Mouse (Mus musculus) bone marrow macrophage, adult 2 months (primary cell): Measurements from ENCODE around the gene Sec14l4.

Experiments
- CTCF ChIP-seq: IDR thresholded peaks from 2 replicates; pipeline ENCODE4 v1.5.1; 2012; ENCODE audit warnings: low read depth, mild to moderate bottlenecking, low read length, moderate library complexity
- POLR2A ChIP-seq: IDR thresholded peaks from 2 replicates; pipeline ENCODE4 v1.6.1; 2012; ENCODE audit warnings: mild to moderate bottlenecking, low read depth, low read length, borderline replicate concordance

DNA sequence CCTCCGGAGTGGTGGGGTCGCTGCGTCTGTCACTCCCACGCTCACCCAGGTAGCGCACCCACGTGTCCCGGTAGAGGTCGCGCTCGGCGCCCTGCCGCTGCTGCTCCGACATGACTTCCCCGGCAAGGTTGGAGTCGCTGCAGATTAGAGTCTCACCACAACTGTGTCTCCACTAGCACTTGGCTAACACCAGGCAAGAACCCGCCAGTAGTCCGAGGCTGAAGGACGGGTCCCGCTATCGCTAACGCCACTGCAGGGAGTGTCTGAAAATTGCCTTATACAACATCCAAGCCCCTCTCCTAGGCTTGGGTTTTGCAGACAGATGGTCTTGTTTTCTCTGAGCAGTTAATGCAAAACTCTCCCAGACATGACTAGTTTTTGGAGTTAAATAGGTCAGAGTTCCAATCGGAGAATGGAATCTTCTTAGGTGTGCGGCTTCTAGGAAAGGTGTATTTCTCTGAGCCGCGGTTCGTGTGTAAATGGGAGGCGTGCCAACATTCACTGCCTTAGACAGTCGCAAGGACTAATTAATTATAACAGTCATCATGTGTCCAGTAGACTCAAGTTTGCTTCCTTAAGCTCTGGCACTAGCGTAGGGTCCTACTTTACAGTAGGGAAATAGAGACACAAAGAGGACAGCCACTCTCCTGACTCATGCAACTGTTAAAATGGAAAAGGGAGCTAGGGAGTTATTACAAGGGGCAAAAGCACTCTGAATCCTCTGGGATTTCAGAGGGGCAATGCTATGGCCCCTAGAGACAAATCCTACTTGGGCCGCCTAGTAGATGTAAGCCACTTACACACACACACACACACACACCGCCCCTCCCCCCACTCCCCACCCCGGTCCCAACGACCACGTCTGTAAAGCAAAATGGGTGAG is 64.2 kb downstream of the Sec14l4 start, which contains the start of gene Mtfp1:
- TF ChIP-seq CTCF (no peak), POLR2A (no peak)
